Mouse (Mus musculus): ENCODE data around the gene Tmod3.

Gene Tmod3

DNA sequence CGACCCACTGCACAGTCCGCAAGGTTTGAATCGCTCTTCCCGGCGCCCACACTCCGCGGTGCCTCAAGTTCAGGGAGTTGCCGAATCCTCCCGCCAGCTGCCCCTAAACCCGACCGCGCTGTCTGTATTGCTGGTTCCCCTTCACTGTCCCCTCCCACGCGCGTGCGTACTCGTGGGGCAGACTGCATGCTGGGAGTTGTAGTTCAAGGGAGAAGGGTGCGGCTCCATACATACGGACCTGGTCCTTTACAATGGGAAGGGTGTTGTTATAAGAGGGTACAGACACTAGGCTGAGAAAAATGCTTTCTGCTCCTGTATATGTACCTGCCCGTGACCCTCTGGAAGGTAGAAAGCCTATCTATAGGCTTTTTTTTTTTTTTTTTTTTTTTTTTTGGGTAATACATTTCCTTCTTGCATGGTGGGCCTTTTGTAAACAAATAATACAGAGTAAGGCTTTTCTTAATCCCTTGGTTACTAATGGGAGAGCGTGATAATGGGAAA lies at the start of gene Tmod3:
Gene Tmod3, minus strand, starts transcription at position 146 of the 501 bp plus-strand sequence.
- DNase-seq (ENCODE audit: low spot score in 2 of 2) = peak; percentile 93 to 96

DNA sequence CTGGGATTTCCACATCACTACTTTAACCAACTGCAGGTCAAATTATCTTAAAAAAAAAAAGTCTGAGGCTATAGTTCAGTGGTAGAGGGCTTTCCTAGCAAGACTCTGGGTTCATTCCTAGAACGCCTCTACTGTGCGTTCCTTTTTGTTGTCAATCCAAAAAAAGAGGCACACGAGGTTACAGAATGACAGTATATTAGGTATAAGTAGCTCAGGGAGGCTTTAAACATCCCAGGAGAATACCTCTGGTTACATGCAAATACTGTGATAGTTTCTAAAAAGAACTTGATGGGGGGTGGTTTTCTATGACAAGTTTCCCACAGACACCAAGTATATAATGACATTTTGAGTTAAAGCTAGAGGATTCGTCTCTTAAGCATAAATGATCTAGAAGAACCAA lies 48.0 kb upstream of the Tmod3 start:
- DNase-seq (ENCODE audit: low spot score in 2 of 2) = no peak

DNA sequence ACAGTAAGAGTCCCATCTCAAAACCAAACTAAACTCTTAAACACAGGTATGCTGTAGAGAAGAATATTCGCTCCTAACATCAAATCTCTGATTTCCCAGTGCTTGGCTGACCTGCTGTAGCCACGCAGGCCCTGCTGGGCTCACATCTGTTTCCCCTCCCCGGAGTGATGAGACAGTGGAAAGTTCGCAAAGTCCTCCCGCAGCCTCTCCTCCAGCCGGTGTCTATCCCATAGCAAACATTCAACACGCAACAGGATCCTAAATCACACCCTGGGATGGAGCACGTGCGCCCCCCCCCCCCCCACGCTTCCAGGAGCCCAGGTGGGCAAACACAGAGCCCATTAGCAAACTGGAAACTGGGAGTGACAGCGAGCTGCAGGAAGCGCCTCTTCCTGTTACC lies 42.1 kb upstream of the Tmod3 start:
- no peak for DNase-seq (ENCODE audit: low spot score in 2 of 2)

DNA sequence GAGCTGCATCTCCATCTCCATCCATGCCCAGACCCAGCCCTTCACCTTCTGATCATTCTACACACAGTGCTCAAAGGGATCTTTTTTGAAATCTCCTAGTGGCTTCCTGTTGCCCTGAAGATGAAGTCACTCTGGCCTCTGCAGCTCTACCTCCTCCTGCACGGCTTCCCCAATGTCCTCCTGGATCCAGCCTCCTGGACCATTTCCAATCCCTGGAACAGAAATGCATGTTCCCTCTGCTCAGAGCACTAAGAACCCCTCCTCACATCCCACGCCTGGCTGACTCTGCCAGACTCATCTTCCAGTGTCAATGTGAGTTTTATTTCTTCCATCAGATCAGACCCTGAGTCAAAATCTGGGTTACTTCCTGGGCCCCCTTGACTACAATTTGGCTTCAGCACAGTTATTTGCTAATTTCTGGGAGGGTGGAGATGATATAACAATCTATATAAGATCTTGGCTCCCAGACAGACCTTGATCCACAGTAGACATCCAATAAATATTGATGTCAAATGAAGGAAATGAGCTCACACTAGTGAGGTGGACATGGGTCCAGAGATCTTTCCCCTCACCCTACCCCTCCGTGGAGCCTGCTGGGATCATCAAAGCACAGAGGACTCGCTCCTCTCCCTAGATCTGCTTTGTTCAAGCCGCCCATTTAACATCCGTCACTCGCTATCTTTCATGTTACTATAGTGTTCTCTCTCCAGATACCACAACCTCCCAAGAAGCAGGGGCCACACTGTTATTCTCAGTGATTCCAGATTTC lies 40.9 kb upstream of the Tmod3 start:
- no peak for DNase-seq (ENCODE audit: low spot score in 2 of 2)

DNA sequence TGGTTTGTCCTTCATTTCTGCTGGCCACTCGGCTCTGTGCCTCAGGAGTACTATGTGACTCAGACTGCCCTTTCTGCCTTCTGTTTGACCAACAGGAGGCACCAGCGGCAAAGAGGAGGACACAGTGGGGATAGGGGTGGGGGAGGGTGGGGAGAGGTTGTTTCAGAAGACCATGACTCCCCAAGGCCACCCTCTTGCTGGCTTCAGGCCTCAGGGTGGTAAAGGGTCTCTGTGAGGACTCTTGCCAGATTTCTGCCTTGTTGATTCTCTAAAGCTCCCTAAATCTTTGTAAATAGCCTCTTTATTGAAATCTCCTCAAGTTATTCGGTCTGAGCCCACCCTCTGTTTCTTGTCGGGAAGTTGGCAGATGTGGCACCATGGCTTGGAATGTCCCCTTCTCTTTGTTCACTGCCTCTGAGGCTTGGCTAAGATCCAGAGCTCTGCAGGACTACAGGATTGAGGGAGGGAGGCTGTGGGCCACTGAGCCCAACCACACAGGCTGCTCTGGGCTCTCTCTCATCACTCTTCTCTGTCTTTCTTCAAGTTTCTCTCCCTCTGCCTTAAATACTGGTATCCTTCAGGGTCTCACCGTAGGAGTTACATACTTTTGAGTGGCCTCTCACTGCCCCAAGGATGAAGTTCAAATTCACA lies 39.9 kb upstream of the Tmod3 start:
- DNase-seq (ENCODE audit: low spot score in 2 of 2) = no peak

DNA sequence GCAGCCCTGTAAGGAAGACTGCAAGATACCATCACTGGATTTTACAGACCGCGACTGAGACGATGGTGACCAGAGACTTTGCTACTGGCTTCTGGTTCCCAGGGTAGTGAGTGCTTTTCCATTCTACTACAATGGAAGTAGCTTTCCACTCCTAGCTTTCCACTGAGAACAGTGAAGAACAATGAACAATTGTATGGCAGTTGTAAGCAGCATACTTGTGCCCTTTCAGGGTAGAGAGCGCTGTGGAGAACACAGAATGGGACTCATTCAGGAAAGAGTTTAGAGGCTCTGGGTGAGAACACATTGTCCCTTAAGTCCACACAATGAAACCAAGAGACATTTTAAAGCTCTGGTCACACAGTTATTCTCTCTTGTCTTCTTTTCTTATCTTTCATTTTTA lies 38.1 kb upstream of the Tmod3 start:
- no peak for DNase-seq (ENCODE audit: low spot score in 2 of 2)

DNA sequence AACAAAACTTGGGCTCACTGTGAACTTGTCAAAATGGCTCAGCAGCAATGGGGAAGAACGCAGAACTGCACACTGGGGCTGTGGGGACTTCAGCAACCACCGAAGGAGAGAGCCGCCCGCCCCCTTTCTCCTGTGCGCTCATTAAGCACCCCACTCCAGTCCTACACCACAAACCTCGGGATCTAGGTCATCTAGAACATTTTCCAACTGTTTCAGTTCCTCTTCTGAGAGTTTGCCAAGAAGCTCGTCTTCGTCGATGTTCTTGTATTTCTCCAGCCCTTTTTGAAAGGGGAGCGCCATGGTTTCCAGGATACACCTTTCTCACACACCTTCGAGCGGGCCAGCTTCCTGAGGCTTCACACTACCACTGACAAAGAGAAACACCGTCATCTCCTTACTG lies 37.6 kb upstream of the Tmod3 start:
- DNase-seq (ENCODE audit: low spot score in 2 of 2) = no peak

DNA sequence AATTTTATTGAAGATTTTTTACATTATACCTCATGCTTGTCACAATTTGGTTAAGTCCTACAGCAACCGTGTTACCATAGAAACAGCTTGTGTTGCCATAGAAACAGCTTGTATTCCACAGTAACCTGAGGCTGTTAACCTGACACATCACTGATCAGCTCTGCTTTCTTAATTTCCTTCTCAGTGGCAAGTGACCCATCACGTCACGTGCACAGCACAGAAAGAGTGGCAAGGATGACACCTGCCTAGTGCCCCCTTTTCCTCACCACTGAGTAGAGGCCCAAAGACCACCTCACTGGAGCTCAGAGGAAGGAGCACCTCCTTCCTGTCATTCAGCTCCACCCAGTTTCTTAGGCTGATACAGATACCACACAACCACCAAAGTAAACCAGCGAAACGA lies 34.0 kb upstream of the Tmod3 start:
- no peak for DNase-seq (ENCODE audit: low spot score in 2 of 2)

DNA sequence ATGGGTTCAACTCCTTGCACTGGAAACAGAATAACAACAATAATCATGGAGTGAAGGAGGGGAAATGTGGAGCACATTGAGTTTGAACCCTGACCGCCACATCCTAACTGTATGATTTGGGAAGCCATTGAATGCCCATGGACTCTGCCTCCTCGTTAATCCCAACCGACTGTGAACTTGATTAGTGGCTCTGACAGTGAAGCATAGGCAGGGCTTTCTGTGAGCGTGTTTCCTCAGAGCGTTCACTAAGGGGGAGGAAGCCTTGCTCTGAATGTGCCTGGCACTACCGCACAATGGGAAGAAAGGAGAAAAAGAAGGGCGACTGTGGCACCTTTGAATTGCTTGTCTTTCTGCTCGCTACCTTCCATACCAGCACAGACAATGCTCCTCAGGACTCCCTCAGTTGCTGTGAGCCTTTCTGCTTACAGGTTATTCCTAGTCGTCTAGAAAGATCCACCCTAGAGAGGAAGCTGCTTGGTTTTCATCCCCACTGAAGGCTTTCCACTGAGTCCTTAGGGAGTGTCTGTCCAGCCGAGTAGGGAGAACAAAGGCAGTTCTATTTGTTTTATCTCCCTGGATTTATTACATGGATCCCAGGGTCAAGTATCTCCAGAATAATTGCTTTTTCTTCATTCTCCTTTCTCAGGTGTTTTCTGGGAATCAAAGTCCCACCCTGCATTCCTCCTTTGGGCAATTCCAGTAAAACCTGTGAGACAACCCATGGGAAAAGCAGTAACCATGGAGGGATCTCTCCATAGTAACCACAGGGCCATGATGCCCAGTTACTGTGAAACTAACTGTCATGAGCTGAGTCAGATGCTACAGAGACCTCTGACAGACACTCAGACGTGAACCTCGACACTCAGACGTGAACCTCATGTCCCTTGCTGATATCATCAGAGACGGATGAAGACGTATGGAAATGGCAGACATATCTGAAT lies 30.7 kb upstream of the Tmod3 start:
- no peak for DNase-seq (ENCODE audit: low spot score in 2 of 2)

DNA sequence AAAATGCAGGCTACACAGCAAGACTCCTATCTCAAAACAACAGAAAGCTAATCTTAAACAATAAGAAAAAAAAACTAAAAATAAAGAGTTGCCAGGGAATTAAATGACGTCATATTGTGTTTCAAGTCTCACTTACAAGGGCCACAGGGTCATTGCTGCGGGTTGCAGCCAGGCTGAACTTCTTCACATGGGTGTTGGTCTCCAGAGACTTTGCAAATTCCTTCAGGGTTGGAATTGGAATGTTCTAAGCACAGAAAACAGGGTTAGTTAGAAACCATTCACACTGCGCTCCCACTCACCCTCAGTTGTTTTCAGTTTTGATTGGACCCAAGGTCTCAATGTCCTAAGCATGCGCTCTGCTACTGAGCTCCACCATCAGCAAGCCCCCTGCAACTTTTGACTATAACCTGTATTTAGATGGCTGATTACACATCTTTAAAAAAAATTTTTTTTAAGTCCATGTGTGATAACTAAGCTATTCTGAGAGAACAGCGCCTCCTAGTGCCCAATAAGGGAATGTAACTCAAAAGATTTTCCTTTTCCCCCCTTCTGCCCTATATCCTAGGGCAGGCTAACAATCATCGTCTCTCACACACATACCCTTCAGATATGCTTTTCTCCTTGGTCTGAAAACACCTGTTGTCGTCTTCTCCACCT lies 22.4 kb upstream of the Tmod3 start:
- peak in 1 of 2 experiments; percentile 14 for DNase-seq (ENCODE audit: low spot score in 2 of 2)

DNA sequence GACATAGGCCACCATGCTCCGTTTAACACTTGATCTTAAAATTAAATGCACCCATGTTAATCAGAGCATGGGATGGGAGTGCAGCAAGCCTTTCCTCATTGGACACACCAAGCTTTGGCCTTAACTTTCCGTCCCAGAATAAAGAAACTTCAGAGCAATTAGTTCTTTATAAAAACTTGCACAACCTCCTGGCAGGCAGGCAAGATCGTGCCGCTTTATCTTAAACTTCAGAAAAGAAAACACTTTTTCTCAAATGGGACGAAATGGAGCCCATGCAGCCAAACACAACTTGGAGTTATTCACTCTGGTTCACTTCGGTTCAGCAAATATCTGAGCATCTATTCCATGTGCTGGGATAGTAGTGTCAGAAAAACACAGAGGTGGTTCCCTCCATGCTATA lies 19.9 kb upstream of the Tmod3 start:
- DNase-seq (ENCODE audit: low spot score in 2 of 2) = no peak

DNA sequence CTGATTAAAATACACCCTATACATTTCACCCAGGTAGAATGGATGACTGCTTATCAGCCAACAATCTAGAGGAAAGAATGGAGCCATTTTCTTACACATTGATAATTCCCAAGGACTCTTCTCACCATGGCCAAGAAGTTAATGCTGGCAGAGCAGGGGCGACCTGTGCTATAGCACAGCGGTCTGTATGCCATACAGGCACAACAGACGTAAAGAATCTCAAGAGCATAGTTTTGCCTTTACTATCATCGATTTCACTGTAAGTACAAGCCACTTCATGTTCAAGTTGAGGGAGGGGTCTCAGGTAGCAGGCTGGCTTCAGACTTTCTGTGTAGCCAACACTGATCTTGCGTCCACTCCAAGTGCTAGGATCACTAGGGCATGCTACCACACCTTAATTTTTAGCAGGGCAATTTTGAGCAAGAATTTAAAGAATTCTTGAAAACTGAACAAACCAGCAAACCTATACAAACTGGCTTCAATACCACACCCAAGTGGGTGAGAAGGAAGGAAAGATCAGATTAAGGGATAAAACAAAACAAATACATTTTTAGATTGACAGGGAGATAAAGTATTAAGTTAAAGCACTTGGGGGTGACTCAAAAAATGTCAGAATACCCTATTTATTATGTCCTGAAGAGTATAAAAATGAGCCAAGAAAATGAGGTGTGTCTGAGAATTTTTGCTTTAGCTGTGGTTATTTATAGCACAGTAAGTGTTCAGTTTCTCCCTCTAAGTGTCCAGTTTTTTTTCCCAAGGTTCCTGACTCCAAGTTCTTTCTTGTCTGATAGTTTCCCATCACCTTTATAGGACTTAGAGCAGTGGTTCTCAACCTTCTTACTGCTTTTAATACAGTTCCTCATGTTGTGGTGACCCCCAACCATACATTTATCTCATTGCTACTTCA lies 11.8 kb upstream of the Tmod3 start:
- DNase-seq (ENCODE audit: low spot score in 2 of 2) = no peak

DNA sequence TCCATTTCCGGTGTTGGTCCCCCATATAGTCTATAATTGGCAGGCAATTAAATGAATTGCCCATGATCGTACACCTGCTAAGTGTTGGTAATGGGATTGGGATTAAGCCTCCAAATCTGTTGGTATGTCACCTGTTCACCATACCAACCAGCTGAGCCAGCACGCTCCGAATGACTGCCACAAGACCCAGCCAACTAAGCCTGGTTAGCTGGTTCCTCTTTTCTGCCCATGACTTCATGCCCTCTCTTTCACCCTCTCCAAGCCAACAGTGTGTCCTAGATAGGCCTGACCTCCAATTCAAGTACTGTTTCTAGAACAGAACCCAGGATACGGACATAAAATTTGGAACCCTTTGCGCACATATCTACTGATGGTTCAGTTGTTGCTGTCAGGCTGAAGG lies 8.9 kb upstream of the Tmod3 start:
- DNase-seq (ENCODE audit: low spot score in 2 of 2) = no peak

DNA sequence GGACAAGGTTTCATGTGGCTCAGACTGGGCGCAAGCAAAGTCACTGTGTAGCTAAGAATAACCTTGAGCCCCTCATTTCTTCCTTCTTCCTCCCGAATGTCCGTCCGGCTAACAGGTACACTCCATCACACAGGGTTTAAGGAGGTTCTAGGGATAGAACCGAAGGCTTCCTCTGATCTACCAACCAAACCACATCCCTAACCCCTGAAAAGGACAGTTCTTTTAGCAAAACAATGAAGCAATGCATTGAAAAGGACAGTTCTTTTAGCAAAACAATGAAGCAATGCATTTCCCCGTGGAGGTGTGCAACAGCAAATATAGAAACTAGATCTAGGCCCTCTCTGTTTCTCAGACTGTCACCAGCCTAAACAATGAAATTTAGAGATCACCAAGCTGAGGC lies 5.4 kb upstream of the Tmod3 start:
- no peak for DNase-seq (ENCODE audit: low spot score in 2 of 2)

DNA sequence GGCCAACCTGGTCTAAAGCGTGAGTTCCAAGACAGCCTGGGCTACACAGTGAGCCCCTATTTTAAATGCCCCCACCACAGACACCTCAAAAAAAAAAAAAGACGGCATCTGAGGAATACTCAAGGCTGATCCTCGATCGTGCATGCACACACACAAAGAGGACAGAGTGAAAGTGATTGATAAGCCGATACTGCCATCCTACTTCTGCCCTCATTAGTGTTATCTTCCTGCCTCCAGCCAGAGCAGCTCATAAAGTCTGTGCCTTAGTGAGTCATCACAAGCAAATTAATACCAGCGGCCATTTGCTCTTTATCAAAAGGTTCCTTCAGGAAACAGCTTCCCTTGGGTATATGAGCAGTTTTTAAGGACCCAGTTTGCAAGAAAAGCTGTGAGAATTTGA lies 4.2 kb upstream of the Tmod3 start:
- no peak for DNase-seq (ENCODE audit: low spot score in 2 of 2)

DNA sequence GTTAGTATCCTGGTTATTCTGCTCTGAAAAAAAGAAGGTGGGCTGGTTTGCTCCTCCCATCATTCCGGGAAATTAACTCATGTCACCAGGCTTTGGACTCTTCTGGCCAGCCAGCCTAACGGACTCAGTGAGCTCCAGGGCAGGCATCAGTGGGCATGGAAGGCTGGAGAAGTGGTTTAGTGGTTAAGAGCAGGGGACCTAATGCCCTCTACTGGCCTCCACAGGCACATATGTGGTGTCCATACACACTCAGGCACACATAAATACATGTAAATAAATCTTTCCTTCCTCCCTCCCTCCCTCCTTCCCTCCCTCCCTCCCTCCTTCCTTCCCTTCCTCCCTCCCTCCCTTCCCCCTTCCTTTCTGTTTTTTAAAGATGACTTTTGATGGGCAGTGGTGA lies 3.7 kb upstream of the Tmod3 start:
- no peak for DNase-seq (ENCODE audit: low spot score in 2 of 2)

DNA sequence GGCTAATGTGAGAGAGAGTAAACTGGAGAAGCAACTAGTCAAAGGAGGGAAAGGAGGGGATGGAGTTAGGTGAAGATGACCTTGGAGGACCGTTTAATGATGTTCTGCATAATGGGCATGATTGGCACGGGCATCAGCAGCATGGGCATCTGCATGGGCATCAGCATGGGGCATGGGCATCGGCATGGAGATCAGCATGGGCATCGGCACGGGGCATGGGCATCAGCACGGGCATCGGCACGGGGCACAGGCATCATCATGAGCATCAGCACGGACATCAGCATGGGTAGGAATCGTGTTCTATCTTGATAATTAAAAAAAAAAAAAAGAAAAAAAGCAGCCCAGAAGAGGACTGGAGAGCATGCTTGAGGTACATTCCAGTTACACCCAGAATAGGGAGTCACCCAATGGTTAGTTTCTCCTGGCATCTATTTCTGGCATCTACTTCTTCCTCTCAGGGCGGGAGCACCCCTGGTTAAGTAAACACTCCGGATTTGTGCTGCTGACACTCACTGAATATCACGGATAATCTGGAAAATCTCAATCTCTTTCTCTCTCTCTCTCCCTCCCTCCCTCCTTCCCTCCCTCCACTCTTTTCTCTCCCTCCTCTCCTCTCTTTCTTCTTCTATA lies 1.7 kb upstream of the Tmod3 start:
- DNase-seq (ENCODE audit: low spot score in 2 of 2) = no peak

DNA sequence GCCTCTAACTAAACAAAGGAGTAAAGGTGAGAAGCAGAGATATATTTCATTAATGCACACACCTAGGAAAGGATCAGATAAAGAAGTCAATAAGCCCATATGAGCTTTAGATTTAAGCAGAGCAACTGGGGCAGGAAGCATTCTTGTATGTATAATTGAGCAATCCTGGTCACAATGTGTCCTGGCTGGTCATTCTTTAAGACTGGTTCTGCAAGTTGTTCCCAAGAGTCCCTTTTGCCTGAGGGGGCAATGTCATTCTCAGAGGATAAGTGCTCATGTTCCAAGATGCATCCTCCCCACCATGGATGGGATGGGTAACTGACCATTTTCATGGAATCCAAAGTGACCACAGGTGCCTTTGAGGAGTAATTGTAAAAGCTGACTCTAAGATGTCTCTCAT lies 896 bp upstream of the Tmod3 start:
- no peak for DNase-seq (ENCODE audit: low spot score in 2 of 2)

DNA sequence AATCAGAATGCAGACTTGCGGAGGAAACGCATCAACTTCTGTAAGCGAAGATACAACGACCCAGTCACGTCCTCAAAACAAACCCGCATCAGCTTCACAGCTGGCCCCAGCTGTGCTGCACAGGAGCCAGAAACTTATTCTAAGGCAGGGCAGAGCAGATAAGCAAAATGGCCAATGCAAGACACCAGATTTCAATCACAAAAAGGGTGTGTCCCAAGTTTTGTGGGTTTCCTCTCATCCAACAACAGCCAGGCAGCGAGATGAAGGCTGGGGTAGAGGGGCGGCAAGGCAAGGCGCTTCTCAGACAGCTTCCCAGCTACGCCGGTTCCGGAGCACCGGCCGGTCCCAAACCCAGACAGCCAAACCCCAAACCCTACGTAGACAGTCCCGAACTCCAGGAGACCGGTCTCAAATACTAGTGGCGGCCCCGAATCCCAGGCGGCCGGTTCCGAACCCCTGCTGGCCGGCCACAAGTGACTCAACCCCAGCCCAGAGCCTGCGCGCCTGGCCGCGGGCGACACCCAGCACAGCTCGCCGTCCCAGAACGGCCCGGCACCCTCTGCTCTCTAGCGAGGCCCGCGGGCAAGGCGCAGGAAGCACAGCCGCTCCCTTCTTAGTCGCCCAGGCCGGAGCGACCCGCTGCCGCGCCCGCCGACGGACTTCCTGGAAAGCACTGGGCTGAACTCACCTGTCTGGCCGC lies 495 bp downstream of the Tmod3 start:
- DNase-seq (ENCODE audit: low spot score in 2 of 2) = peak in 1 of 2 experiments; percentile 14

DNA sequence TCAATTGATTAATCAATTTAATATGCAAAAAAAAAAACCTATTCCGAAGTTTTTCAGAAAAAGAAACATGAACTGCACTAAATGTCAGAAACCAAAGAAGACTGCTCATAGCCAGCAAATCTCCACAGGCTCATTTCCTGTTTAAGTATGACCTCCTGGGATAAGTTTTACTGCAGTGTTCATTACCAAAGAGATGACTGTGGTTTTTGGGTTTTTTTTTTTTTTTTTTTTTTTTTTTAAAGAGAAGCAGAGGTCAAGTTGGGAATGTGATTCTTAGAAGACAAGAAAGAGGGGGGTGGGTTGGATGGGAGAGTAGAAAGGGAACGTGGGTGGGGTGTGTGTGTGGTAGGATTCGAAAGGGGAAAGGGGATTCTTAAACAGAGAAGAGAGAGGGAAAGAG lies 1.1 kb downstream of the Tmod3 start:
- DNase-seq (ENCODE audit: low spot score in 2 of 2) = no peak
